Mouse (Mus musculus) sigmoid colon, adult 10 weeks (tissue): ENCODE measurements around the gene Lcn8. TPM values are rescaled to one million over a fixed set of nuclear protein-coding genes. Genes with fewer than 3 reads are reported as not detected.

Experiments
- polyA plus RNA-seq: library from polyadenylated mRNA; stranded (reverse); fragments of 350-450 nt; fragmentation: Illumina TruSeq; extraction: RNeasy Lipid Tissue Mini Kit (QIAGEN cat#74804); gene quantifications from one replicate; pipeline ENCODE4 v1.2.3, GENCODE M21; 2014; ENCODE audit warnings: low read depth, low replicate concordance

Gene Lcn8
- not detected for polyA plus RNA-seq

DNA sequence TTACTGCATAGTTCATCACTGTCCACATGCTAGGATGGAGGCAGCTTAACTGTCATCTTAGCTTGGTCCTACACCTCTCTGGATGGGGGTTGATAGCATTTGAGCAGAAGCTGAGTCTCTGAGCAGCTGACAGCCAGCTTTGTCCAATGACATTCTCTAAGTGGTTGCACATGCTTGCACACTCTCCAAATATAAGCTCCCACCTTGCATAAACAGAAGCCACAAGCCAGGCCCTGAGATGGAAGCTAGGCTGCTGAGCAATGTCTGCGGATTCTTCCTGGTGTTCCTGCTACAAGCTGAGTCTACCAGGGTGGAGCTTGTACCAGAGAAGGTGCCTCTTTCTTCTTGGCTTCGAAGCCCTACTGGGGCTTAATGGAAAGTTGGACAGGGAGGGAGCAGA, at the start of gene Lcn8:
Gene Lcn8, plus strand, starts transcription at position 219 of the 400 bp plus-strand sequence.

DNA sequence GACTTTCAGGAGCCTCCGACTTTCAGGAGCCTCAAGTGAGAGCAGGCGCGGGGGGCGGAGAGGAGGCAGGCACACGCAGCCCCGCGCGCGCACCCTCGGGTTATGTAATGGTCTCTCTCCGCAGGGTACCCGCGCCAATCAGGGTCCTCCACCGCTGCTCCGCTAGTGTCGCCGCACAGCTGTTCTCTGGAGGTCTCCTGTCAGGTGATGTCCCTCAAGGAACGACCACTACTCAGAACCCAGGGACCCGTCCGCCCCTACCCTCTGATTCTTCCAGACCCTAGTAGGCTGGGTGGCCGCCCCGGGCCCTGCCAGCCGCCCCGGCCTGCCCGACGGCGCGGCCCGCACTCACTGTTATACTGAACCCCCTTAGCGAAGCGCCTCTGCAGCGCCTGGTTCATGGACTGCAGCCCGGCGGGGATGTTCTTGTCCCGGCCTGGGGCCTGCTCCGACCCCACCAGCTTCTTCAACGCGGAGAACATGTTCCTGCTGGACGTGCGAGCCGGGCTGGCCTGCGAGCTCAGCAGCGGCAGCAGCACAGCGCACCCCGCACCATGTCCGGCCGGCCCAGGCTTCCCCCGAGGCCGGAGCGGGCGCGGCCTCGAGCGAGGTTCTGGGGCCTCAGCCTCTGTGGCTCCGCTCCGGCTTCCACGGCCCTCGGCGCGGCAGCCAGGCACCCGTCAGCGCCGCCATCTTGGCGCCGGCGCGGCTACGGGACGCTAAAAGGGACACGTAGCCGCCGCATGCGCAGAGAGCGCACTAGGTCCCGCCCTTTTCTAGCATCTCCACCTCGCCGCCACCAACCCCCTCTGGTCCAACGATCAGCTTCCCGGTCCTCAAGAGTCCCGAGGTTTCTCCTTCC, 44.9 kb upstream of the Lcn8 start, which contains the start of gene Rabl6:
Gene Rabl6, minus strand, starts transcription at position 761 of the 862 bp plus-strand sequence.

GRCm38 (mm10) chr2:25617578-25617977, 35.3 kb upstream of the Lcn8 start, which contains the start of gene Ccdc183:
TSS of gene Ccdc183 (minus strand) at chr2:25617678.

DNA sequence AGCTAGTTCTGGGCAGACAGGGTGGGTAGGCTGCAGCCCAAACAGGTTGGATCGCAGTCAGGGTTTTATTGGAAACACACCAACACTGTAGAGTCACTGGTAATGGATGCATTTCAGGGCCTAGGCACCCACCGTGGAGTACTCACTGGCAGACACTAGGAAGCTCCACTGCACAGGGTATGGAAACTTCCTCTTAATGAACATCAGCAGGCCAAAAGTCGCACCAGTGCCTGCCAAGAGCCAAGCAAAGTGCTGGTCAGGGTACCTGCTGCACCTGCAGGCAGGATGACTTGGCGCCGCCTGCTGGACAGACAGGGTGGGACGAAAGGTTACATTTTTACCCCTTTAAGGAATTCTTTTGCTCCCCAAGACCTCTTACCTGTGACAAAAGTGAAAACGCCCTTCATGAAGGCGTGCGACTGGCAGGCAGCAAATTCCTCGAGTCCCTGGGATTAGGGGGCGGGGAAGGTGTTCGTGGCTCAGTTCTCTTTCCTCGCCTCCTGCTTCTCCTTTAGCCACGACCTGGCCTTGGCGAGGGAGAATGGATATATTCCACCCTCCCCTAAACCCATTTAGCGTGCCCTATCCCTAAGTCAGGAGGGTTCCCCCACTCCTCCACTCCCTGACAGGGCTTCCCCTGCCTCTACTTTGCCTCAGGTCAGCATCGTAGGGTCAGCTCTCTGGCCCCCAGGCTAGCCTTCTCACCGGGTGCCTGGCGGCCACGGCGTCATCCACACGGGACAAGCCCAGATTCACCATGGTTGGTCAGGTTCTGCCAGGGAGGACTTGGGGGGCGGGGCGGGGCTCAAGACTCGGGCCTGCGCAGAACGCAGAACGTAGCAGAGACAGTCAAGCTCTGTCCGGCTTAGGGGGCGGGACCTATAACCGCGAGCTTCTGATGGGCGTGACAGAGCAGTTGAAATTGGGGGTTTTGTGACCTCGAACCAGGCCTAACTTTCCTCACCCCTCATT, 31.4 kb upstream of the Lcn8 start, which contains the start of gene Tmem141:
Gene Tmem141, minus strand, starts transcription at position 777 of the 972 bp plus-strand sequence.

DNA sequence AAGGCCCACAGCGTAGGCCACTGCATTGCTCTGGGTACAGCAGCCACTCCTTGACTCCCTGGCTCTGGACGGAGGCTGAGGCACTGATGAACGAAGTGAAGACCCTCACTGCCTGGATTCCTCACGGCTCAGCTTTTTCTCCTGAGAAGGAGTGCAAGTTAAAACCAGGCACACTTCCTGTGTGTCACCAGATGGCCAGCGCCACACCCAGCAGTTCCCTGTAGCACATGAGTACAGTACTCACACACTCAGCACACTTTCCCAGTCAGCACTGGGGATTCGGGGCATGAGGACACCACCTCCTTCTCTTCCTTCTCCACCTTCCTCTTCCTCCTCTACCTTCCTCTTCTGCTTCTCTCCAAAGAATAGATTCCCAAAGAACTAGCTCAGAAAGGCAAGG, 25.1 kb upstream of the Lcn8 start, which contains the start of gene Fcna:
Gene Fcna, minus strand, starts transcription at position 220 of the 400 bp plus-strand sequence.

DNA sequence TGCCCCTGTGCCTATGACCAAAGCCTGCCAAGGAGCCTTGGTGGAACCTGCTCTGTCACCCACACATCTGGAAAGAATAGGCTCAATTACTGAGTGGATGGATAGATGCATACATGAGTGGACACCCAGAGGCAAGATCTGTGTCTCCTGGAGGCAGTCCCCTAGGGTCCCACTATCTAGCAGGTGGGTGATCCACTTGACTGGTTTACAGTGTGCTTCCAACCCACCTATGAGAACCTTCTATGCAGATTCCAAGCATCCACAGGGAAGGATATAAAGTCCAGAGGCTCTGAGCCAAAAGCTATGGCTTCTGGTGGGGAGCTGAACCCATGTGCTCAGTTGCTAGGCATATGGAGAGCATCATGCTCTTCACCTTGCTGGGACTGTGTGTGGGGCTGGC, 4.7 kb downstream of the Lcn8 start, which contains the start of gene Lcn5:
Gene Lcn5, plus strand, starts transcription at position 301 of the 400 bp plus-strand sequence.

DNA sequence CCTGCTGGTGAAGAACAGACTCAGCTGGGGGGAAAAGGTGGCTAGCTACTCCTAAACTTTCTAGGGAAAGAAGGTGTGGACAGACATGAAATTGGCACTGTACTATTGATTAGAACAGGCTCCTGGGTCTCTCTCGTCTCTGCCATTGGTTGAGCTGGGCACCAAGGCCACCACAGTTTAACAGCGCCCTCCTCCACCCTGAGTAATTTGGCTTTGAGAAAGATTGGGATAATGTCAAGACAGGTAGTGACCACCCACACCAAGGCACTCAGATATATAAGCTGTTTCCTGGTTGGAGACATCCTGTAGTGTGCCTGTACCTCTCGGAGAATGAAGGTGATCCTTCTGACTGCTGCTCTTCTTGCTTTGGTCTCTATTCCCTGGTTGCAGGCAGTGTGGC, 23.6 kb downstream of the Lcn8 start, which contains the start of gene Lcn6:
Gene Lcn6, plus strand, starts transcription at position 301 of the 400 bp plus-strand sequence.

DNA sequence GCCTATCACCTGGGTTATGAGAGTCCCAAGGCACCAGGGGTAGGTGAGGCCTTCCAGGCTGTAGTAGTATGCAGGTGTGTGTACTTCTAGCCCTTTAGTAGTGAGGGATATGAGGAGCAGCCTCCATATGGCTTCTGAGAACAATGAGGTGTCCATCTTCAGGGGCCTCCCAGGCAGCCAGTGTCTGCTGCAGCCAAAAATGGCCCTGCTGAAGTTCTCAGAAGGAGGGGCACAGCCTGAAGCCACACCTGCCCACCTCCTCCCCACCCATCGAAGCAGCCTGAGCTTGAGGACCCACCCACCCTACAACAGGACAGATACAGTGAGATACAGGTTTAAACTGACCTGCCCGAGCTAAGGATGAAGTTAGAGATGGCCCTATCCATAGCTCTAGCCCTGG, 29.5 kb downstream of the Lcn8 start, which contains the start of gene Lcn10:
Gene Lcn10, plus strand, starts transcription at position 301 of the 400 bp plus-strand sequence.

GRCm38 (mm10) chr2:25699743-25700142, 46.8 kb downstream of the Lcn8 start, which contains the start of gene Obp2a:
TSS of gene Obp2a (plus strand) at chr2:25700043.

Other genes starting within 250 kb of the Lcn8 start
- gene Fut7, start 229.9 kb upstream of the Lcn8 start, polyA plus RNA-seq = not detected
- gene Abca2, start 224.4 kb upstream of the Lcn8 start, polyA plus RNA-seq = 0.09 TPM
- not detected for gene Clic3, start 196.3 kb upstream of the Lcn8 start, polyA plus RNA-seq
- gene Paxx, start 192.0 kb upstream of the Lcn8 start, polyA plus RNA-seq = 2.6 TPM
- gene Ptgds, start 183.1 kb upstream of the Lcn8 start, polyA plus RNA-seq = not detected
- not detected for gene Lcn12, start 159.2 kb upstream of the Lcn8 start, polyA plus RNA-seq
- 1.5 TPM for gene Fbxw5, start 152.4 kb upstream of the Lcn8 start, polyA plus RNA-seq
- gene C8g, start 151.4 kb upstream of the Lcn8 start, polyA plus RNA-seq = not detected
- 0.95 TPM for gene Traf2, start 106.2 kb upstream of the Lcn8 start, polyA plus RNA-seq
- 2.6 TPM for gene Edf1, start 95.3 kb upstream of the Lcn8 start, polyA plus RNA-seq
- not detected for gene Mamdc4, start 78.3 kb upstream of the Lcn8 start, polyA plus RNA-seq
- gene Phpt1, start 77.9 kb upstream of the Lcn8 start, polyA plus RNA-seq = not detected
- not detected for gene Ajm1, start 71.4 kb upstream of the Lcn8 start, polyA plus RNA-seq
- 29.1 TPM for gene Rabl6, start 44.6 kb upstream of the Lcn8 start, polyA plus RNA-seq
- gene Ccdc183, start 35.4 kb upstream of the Lcn8 start, polyA plus RNA-seq = not detected
- 3.3 TPM for gene Tmem141, start 31.1 kb upstream of the Lcn8 start, polyA plus RNA-seq
- gene Fcna, start 25.1 kb upstream of the Lcn8 start, polyA plus RNA-seq = 7.5 TPM
- not detected for gene Lcn5, start 4.8 kb downstream of the Lcn8 start, polyA plus RNA-seq
- gene Lcn6, start 23.7 kb downstream of the Lcn8 start, polyA plus RNA-seq = not detected
- not detected for gene Lcn10, start 29.6 kb downstream of the Lcn8 start, polyA plus RNA-seq
- not detected for gene Obp2a, start 46.9 kb downstream of the Lcn8 start, polyA plus RNA-seq
- 5.0 TPM for gene Bmyc, start 53.6 kb downstream of the Lcn8 start, polyA plus RNA-seq
- gene Obp2b, start 83.9 kb downstream of the Lcn8 start, polyA plus RNA-seq = not detected
- not detected for gene Lcn3, start 112.4 kb downstream of the Lcn8 start, polyA plus RNA-seq
- gene Lcn11, start 123.9 kb downstream of the Lcn8 start, polyA plus RNA-seq = not detected
- gene Gm13539, start 129.1 kb downstream of the Lcn8 start, polyA plus RNA-seq = not detected
- not detected for gene Glt6d1, start 162.7 kb downstream of the Lcn8 start, polyA plus RNA-seq
- not detected for gene Lcn9, start 170.0 kb downstream of the Lcn8 start, polyA plus RNA-seq
- gene Sohlh1, start 194.1 kb downstream of the Lcn8 start, polyA plus RNA-seq = not detected
- 0.13 TPM for gene Kcnt1, start 210.6 kb downstream of the Lcn8 start, polyA plus RNA-seq